Mouse (Mus musculus) megakaryocyte, embryonic 14.5 days (primary cell): ENCODE results near the gene Map3k20. TPM values are rescaled to one million over a fixed set of nuclear protein-coding genes. Genes with fewer than 3 reads are reported as not detected.

ENCODE experiments used
- H3K27me3 ChIP-seq: replicated peaks from 2 replicates; pipeline ENCODE3; 2012; ENCODE audit warnings: inconsistent platforms
- H3K36me3 ChIP-seq: replicated peaks from 2 replicates; pipeline ENCODE3; 2012; ENCODE audit warnings: low read length, inconsistent platforms, mixed read lengths
- H3K4me1 ChIP-seq: 2 replicates; pipeline ENCODE4 v1.6.1; 2012; ENCODE audit warnings: inconsistent platforms
- H3K4me3 ChIP-seq: replicated peaks from 2 replicates; pipeline ENCODE3; 2012; ENCODE audit warnings: moderate library complexity, mild to moderate bottlenecking, inconsistent platforms
- H3K9me3 ChIP-seq: 2 replicates; pipeline ENCODE4 v1.6.1; 2012; ENCODE audit warnings: inconsistent platforms
- FLI1 ChIP-seq: IDR thresholded peaks from 2 replicates; pipeline ENCODE4 v1.6.1; 2012; ENCODE audit warnings: low read length, inconsistent platforms, mixed read lengths
- GATA1 ChIP-seq: IDR thresholded peaks from 3 replicates; pipeline ENCODE4 v1.6.1; 2012; ENCODE audit warnings: mixed read lengths, low read length, inconsistent platforms, borderline replicate concordance
- polyA plus RNA-seq: library from polyadenylated mRNA; stranded (reverse); fragments of >175 nt; gene quantifications from 2 replicates; pipeline ENCODE4 v1.2.3, GENCODE M21; 2012; ENCODE audit warnings: low replicate concordance; ENCODE audit not compliant: insufficient read depth

Gene Map3k20
- 2.8 TPM in 1 of 2 replicates, not detected in the other for polyA plus RNA-seq

DNA sequence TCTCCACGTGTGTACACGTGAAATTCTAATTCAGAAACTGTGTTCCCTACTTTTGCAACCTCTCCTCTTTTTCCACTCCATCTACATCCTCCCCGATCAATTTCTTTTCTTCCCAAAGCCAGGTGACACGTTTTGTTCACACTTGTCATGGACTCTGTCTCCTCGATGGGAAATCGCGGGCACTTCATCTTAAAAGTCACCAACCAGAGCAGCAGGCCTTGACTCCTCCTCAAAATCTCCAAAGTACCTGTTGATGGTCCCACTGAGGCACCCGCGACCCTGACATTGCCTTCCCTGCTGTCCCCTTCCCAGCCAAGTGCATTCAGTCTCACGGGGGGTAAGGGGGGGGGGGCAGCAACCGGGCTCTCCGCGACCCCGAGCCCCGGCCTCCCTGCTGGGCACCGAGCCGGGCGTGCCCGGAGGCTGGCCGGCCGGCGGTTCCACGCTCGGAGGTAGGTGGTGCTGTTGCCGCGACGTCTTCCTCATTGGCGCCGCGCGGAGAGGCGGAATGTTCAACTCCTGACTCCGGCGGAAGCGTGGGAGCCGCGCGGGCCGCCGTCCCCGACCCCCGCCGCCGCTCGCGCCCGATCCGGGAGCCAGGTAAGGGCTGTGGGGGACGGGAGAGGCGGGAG lies at the start of gene Map3k20:
TSS of gene Map3k20 (plus strand) at position 382 of the 632 bp plus-strand sequence.
- TF ChIP-seq GATA1 (no peak), FLI1 (no peak)
- Histone ChIP-seq H3K27me3 (peaks cover 7% of the 10 kb centered on the region), H3K9me3 (no peaks in the 10 kb centered on the region), H3K36me3 (peaks cover 5% of the 10 kb centered on the region), H3K4me1 (peaks cover 41% of the 10 kb centered on the region), H3K4me3 (peak within 1 kb of the TSS; percentile 94)

DNA sequence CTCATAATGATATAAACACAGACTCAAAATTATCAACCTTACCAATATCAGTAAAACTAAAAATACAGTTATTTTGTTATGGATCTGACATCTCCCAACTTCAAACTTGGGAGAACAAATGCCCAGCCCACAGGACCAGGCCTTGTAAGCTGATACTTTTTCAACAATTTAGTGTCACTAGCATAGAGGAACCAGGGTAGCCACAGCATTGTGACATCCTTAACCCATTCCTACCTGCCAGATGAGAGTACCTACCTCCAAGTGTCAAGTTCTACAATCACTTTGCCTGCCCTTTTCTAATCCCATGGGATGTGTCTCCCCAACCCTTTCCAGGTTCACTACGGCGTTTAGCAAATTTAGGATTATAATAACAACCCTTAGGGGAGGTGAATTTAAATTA lies 47.0 kb upstream of the Map3k20 start:
- Histone ChIP-seq H3K27me3 (peaks cover 21% of the 10 kb centered on the region), H3K36me3 (no peaks in the 10 kb centered on the region), H3K9me3 (no peaks in the 10 kb centered on the region), H3K4me1 (peaks cover 19% of the 10 kb centered on the region), H3K4me3 (no peak overlapping the region)
- TF ChIP-seq GATA1: no peak
- no peak for TF ChIP-seq FLI1

DNA sequence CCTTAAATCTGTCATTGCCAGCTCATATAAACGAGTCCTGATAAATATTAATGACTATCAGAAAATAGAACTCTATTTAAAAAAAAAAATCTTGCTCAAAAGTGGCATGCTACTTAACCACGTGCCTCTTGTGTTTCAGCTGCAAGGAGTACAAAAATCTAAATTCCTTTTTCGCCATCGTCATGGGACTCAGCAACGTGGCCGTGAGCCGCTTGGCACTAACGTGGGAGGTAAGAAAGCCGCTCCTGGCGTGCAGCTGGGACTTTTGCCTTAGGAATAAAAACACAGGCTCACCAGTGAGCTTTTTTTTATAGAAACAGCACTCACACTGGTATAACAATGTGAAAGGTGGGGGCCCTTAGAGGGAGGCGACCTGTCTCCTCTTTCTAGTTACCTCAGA lies 46.5 kb upstream of the Map3k20 start:
- Histone ChIP-seq H3K4me1 (peaks cover 19% of the 10 kb centered on the region), H3K4me3 (no peak overlapping the region), H3K27me3 (peaks cover 16% of the 10 kb centered on the region), H3K9me3 (no peaks in the 10 kb centered on the region), H3K36me3 (no peaks in the 10 kb centered on the region)
- TF ChIP-seq GATA1: no peak
- TF ChIP-seq FLI1: no peak

DNA sequence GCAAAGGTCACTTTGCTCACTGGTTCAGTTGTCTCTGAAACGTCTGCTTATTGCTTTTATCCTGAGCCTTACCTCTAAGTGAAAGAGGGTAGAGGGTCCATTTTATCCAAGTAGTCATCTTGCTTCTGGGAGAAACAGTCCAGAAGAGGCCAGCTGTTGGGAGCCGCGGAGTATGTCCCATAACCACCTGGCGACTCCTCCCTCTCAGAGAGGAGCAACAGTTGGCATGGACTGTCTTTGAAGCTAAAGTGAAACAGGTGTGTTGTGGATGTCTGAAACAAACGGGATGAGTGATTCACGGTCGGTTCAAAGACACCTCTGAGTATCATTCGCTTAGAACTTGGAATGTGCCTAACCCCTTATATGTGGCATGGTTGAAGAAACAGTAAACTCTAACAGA lies 46.0 kb upstream of the Map3k20 start:
- H3K27me3 ChIP-seq: peaks cover 15% of the 10 kb centered on the region
- no peaks in the 10 kb centered on the region for H3K9me3 ChIP-seq
- H3K36me3 ChIP-seq: no peaks in the 10 kb centered on the region
- no peak overlapping the region for H3K4me3 ChIP-seq
- peaks cover 19% of the 10 kb centered on the region for H3K4me1 ChIP-seq
- TF ChIP-seq FLI1 (no peak), GATA1 (no peak)

DNA sequence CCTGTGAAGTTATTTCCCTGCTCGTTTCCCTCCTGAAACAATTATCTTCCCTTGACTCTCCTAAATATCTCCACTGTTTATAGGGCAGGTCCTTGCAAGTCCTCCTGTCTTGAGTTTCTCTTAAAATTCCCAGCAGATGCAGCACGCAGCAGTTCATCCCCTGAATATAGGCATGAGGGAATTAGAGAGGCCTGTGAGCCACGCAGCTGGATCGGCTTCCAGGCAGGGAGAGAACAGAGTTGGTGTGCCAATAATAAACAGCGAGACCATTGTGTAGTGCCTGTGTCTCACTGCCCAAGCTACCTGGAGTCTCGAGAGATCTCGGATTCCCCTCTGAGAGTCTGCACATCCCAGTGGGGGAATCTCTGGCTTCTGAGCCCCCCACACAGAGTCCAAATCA lies 45.4 kb upstream of the Map3k20 start:
- H3K36me3 ChIP-seq: no peaks in the 10 kb centered on the region
- peaks cover 15% of the 10 kb centered on the region for H3K27me3 ChIP-seq
- no peak overlapping the region for H3K4me3 ChIP-seq
- H3K9me3 ChIP-seq: no peaks in the 10 kb centered on the region
- TF ChIP-seq FLI1 (no peak), GATA1 (no peak)
- H3K4me1 ChIP-seq: peaks cover 19% of the 10 kb centered on the region

DNA sequence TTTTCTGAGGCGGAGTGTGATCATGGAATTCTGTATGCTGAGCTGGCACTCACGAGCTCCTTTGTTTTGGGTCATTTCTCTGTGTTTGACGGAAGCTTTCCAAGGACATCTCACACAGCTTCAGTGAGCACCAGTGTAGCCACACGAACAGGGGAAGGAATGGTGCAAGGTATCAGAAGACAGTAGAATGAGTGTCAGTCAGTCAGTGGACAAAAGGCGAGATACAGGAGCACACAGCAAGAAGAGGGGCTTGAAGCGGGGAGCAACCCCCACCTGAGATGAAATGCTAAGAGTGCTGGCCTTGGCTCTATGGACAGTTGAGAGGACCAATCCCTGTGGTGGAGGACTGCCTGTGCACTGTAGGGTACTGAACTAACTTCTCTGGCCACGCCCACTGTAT lies 44.7 kb upstream of the Map3k20 start:
- Histone ChIP-seq H3K9me3 (no peaks in the 10 kb centered on the region), H3K27me3 (peaks cover 16% of the 10 kb centered on the region), H3K36me3 (no peaks in the 10 kb centered on the region), H3K4me1 (peaks cover 15% of the 10 kb centered on the region), H3K4me3 (no peak overlapping the region)
- TF ChIP-seq FLI1 (no peak), GATA1 (no peak)

DNA sequence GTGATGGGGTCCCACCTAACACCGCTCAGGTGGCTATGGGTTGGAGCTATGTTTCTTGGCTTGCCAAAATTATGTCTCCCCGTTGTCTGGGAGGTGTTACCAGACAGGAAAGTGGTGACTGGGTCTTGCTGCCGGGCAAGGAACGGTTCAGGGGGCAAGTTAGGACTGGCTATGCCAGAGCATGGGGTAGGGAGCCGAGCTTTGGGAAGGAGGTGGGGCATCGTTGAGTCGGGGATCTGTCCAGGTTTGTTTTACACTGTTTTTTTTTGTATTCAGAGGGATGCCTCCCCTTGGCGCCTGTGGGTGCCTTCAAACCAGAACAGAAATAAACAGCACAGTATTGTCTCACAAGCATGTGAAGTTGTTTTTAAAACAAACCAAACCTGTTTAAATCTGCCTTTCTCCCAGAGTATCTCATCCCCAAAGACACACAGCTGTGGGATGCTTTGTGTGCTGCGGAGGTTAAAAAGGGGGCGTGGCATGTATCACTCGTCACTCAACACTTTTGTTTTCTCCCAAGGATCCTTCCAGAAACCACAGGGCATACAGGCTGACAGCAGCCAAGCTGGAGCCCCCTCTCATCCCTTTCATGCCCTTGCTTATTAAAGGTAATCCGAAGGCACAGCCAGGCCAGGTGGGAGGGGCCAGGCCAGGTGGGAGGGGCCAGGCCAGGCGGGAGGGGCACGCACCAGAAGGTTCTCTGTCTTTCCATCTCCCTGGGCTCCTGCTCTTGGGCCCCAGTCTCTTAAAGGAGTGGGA lies 43.5 kb upstream of the Map3k20 start:
- no peak for TF ChIP-seq FLI1
- no peak for TF ChIP-seq GATA1
- H3K36me3 ChIP-seq: no peaks in the 10 kb centered on the region
- peaks cover 21% of the 10 kb centered on the region for H3K27me3 ChIP-seq
- no peaks in the 10 kb centered on the region for H3K9me3 ChIP-seq
- H3K4me3 ChIP-seq: peak overlapping the region; percentile 38
- H3K4me1 ChIP-seq: peaks cover 5% of the 10 kb centered on the region; the same call in 1 of the 2 replicates

DNA sequence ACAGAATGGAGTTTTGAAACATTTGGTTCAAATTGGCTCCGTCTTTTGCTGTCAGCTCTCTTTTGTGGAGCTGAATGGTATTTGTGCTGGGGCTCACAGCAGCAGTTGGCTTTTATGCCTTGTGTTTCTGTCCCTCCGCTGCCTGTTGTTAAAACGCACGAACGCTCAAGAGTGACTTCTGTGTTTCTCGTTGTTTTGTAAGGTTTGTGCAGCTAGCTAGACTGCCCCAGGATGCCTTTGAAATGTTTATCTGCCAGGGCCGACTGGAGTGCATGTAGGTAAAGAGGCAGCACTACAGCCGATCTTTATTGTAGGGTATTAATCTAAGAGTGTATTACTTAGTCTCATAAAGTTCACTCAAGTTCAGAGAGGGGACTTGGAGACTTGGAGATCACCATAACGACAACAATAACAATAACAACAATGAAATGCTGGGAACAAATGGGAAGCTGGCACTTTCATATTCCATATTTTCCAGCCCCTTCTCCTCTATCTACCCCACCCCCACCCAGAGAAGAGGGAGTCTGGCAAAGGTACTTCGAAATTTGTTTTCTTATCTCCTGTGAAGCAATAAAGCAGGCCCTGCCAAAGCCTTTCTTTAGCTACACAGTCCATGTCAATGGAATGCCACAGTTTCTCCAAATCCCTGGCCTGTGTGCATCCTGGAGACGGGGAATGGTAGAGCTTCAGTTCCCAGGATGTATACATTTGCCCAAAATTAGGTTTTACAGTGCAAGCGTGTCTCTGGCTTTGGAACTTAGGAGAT lies 42.3 kb upstream of the Map3k20 start:
- Histone ChIP-seq H3K36me3 (no peaks in the 10 kb centered on the region), H3K9me3 (peaks cover 3% of the 10 kb centered on the region; the same call in 1 of the 2 replicates), H3K4me3 (no peak overlapping the region), H3K27me3 (peaks cover 24% of the 10 kb centered on the region), H3K4me1 (peaks cover 5% of the 10 kb centered on the region; the same call in 1 of the 2 replicates)
- TF ChIP-seq GATA1: no peak

DNA sequence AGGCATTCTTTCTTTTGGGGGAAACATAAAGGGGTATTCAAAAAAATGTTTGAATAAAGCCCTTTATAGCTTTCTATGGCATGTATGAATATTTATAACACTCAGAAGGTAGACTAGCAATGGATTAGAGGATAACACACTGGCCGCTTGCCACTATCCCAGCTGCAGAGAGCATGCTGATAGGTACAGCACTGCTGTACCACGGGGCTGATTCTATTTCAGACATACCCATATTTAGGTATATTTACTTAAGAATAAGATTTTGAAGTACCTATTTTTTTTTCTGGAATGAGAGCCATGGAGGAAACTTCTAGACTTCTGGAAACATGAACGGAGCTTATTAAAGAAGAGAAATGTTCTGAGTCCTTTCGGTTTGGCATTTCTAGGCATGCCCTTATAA lies 39.8 kb upstream of the Map3k20 start:
- Histone ChIP-seq H3K27me3 (peaks cover 21% of the 10 kb centered on the region), H3K9me3 (peaks cover 8% of the 10 kb centered on the region; the same call in 1 of the 2 replicates), H3K36me3 (no peaks in the 10 kb centered on the region), H3K4me3 (no peak overlapping the region), H3K4me1 (peaks cover 5% of the 10 kb centered on the region; the same call in 1 of the 2 replicates)
- TF ChIP-seq GATA1 (no peak), FLI1 (no peak)
